Mouse (Mus musculus) CH12.LX (cell line): Measurements from ENCODE around the gene Hscb. TPM values are rescaled to one million over a fixed set of nuclear protein-coding genes. Genes with fewer than 3 reads are reported as not detected.

Experiments used
- DNase-seq: peaks from one replicate; pipeline ENCODE4 v3.0.0-alpha.2; 2013; ENCODE audit errors: extremely low read depth
- H3K27ac ChIP-seq: 2 replicates; pipeline ENCODE4 v1.5.1; 2012; ENCODE audit warnings: low read depth, mild to moderate bottlenecking, control low read depth, moderate library complexity; ENCODE audit not compliant: insufficient read depth
- H3K27me3 ChIP-seq: replicated peaks from 2 replicates; pipeline ENCODE3; 2012; ENCODE audit warnings: inconsistent platforms
- H3K36me3 ChIP-seq, 2 experiments: replicated peaks in 1 of 2; 2 replicates each; pipeline versions ENCODE3 to v1.6.1; 2012; ENCODE audit warnings: inconsistent platforms in 1 of 2, low read length in 1 of 2, mild to moderate bottlenecking in 1 of 2, mixed read lengths in 1 of 2, moderate library complexity in 1 of 2; ENCODE audit not compliant: control insufficient read depth in 1 of 2, insufficient read depth in 1 of 2
- H3K4me1 ChIP-seq, 2 experiments: 2 replicates each; pipeline ENCODE4 v1.6.1; 2012; ENCODE audit warnings: inconsistent platforms in 1 of 2, moderate library complexity in 1 of 2; ENCODE audit not compliant: insufficient read depth in 2 of 2, control insufficient read depth in 1 of 2
- H3K4me2 ChIP-seq: 2 replicates; pipeline ENCODE4 v1.6.1; 2012; ENCODE audit warnings: low read depth, mild to moderate bottlenecking, control low read depth; ENCODE audit not compliant: poor library complexity, insufficient read depth, severe bottlenecking
- H3K4me3 ChIP-seq, 3 experiments: fragments of 150-350 bp in 1 of 3; sonication (generic) in 1 of 3; replicated peaks in 1 of 3; 2 replicates each; pipeline versions ENCODE3 to v1.5.1; 2011 to 2012; ENCODE audit warnings: low read depth in 2 of 3, low read length in 2 of 3, mild to moderate bottlenecking in 2 of 3, moderate library complexity in 2 of 3, control low read depth in 1 of 3, improper control_type of control experiment in 1 of 3, inconsistent platforms in 1 of 3, mixed read lengths in 1 of 3; ENCODE audit not compliant: poor library complexity in 1 of 3
- H3K79me2 ChIP-seq: replicated peaks from 2 replicates; pipeline ENCODE4 v1.6.1; 2012; ENCODE audit warnings: mild to moderate bottlenecking, moderate library complexity; ENCODE audit not compliant: control insufficient read depth, poor library complexity, insufficient read depth, severe bottlenecking; ENCODE audit errors: extremely low read depth
- H3K9ac ChIP-seq: 2 replicates; pipeline ENCODE4 v1.6.1; 2012; ENCODE audit warnings: low read depth, mild to moderate bottlenecking, control low read depth, moderate library complexity; ENCODE audit not compliant: insufficient read depth
- H3K9me3 ChIP-seq: replicated peaks from 2 replicates; pipeline ENCODE3; 2012; ENCODE audit warnings: low read length, inconsistent platforms, mixed read lengths
- CHD1 ChIP-seq: IDR thresholded peaks from 2 replicates; pipeline ENCODE4 v1.6.1; 2012; ENCODE audit warnings: low read depth, low read length, improper control_type of control experiment, inconsistent platforms
- CHD2 ChIP-seq: IDR thresholded peaks from 2 replicates; pipeline ENCODE4 v1.6.1; 2011; ENCODE audit warnings: low read length, improper control_type of control experiment
- ELF1 ChIP-seq: IDR thresholded peaks from 2 replicates; pipeline ENCODE4 v1.6.1; 2014; ENCODE audit warnings: low read depth, mild to moderate bottlenecking, inconsistent platforms, low read length, improper control_type of control experiment
- GABPA ChIP-seq: IDR thresholded peaks from 2 replicates; pipeline ENCODE4 v1.6.1; 2012; ENCODE audit warnings: low read depth, low read length, improper control_type of control experiment, inconsistent platforms; ENCODE audit not compliant: insufficient replicate concordance
- HCFC1 ChIP-seq: IDR thresholded peaks from 2 replicates; pipeline ENCODE4 v1.6.1; 2012; ENCODE audit warnings: low read depth, mild to moderate bottlenecking, inconsistent platforms, low read length, improper control_type of control experiment
- IRF4 ChIP-seq: IDR thresholded peaks from 2 replicates; pipeline ENCODE4 v1.6.1; 2014; ENCODE audit warnings: low read depth, mild to moderate bottlenecking, inconsistent platforms, low read length, improper control_type of control experiment
- JUN ChIP-seq: IDR thresholded peaks from 2 replicates; pipeline ENCODE4 v1.6.1; 2011; ENCODE audit warnings: low read depth, mild to moderate bottlenecking, low read length, improper control_type of control experiment, moderate library complexity; ENCODE audit not compliant: insufficient read depth
- MAFK ChIP-seq: IDR thresholded peaks from 2 replicates; pipeline ENCODE4 v1.6.1; 2011; ENCODE audit warnings: low read length, improper control_type of control experiment; ENCODE audit not compliant: insufficient replicate concordance
- MAX ChIP-seq: IDR thresholded peaks from 2 replicates; pipeline ENCODE4 v1.6.1; 2011; ENCODE audit warnings: low read length, improper control_type of control experiment
- MXI1 ChIP-seq: IDR thresholded peaks from 2 replicates; pipeline ENCODE4 v1.6.1; 2011; ENCODE audit warnings: mild to moderate bottlenecking, low read depth, low read length, improper control_type of control experiment
- MYC ChIP-seq: IDR thresholded peaks from 2 replicates; pipeline ENCODE4 v1.6.1; 2011; ENCODE audit warnings: low read depth, mild to moderate bottlenecking, improper control_type of control experiment, low read length
- NELFE ChIP-seq: IDR thresholded peaks from 2 replicates; pipeline ENCODE4 v1.6.1; 2011; ENCODE audit warnings: low read depth, low read length, improper control_type of control experiment
- PAX5 ChIP-seq: IDR thresholded peaks from 2 replicates; pipeline ENCODE4 v1.6.1; 2012; ENCODE audit warnings: low read length, inconsistent platforms, mixed read lengths
- POLR2A ChIP-seq: IDR thresholded peaks from 2 replicates; pipeline ENCODE4 v1.6.1; 2011; ENCODE audit warnings: low read depth, mild to moderate bottlenecking, improper control_type of control experiment, low read length
- POLR2AphosphoS2 ChIP-seq: IDR thresholded peaks from 2 replicates; pipeline ENCODE4 v1.6.1; 2011; ENCODE audit warnings: low read depth, low read length, improper control_type of control experiment
- RAD21 ChIP-seq: IDR thresholded peaks from 2 replicates; pipeline ENCODE4 v1.6.1; 2011; ENCODE audit warnings: low read depth, mild to moderate bottlenecking, low read length, improper control_type of control experiment, moderate library complexity
- SMC3 ChIP-seq: IDR thresholded peaks from 2 replicates; pipeline ENCODE4 v1.6.1; 2011; ENCODE audit warnings: low read depth, low read length, improper control_type of control experiment
- TBP ChIP-seq: conservative IDR thresholded peaks from 2 replicates; pipeline ENCODE4 v1.6.1; 2011; ENCODE audit warnings: low read depth, low read length, improper control_type of control experiment
- UBTF ChIP-seq: IDR thresholded peaks from 2 replicates; pipeline ENCODE4 v1.6.1; 2012; ENCODE audit warnings: low read depth, mild to moderate bottlenecking, inconsistent platforms, low read length, improper control_type of control experiment, moderate library complexity
- ZKSCAN1 ChIP-seq: IDR thresholded peaks from 2 replicates; pipeline ENCODE4 v1.6.1; 2012; ENCODE audit warnings: low read depth, inconsistent platforms, low read length, improper control_type of control experiment, borderline replicate concordance
- dilution Hi-C: fragments of 300-500 bp; cut with MboI; formaldehyde crosslinking; loops from 2 replicates; pipeline ENCODE4 v1.14.3; 2020; ENCODE audit warnings: low sequenced_read_pairs; ENCODE audit not compliant: extremely low pct_unique_long_range_greater_than_20kb, extremely low pct_ligation_motif_present
- in situ Hi-C: fragments of 300-500 bp; cut with MboI; formaldehyde crosslinking; loops from 3 replicates; pipeline ENCODE4 v1.14.3; 2019; ENCODE audit warnings: low sequenced_read_pairs, low pct_ligation_motif_present, low pct_unique_long_range_greater_than_20kb, mixed read lengths
- polyA plus RNA-seq: library from polyadenylated mRNA; unstranded; fragments of >175 nt; gene quantifications from 2 replicates; pipeline ENCODE4 v1.2.1, GENCODE M21; 2012; ENCODE audit warnings: low read depth; ENCODE audit not compliant: insufficient read length
- total RNA-seq, 2 experiments: library from RNA; depleted of rRNA; stranded (reverse); fragments of 300-350 nt in 1 of 2; fragments of >200 nt in 1 of 2; gene quantifications; 2 replicates each; pipeline ENCODE4 v1.2.3; 2012 to 2014

Hscb gene
- total and polyA plus RNA-seq, 3 experiments, result 28.2 to 64.0 (median 59.5) TPM

DNA sequence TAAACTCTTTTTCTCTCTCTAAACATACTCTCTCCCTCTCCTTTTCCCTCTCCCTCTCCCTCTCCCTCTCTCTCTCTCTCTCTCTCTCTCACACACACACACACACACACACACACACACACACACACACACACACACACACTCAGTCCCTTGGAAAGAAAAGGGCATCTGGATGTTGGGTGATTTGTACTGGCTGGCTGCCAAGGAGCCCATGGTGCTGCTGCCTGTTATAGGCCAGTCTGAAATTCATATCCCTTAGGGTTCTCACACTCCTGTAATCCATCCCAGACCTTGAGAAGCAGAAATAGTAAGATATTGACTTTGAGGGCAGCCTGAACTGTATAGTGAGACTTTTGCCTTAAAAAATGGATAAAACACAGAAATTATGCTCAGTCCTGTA lies 35.1 kb upstream of the Hscb start:
- in situ Hi-C loops (no loop called here), dilution Hi-C loops (no loop called here)
- Histone ChIP-seq H3K27ac (no peak overlapping the region), H3K27me3 (no peaks in the 10 kb centered on the region), H3K36me3 (peaks cover 35 to 65% of the 10 kb centered on the region in 2 experiments), H3K9ac (no peak overlapping the region), H3K9me3 (no peaks in the 10 kb centered on the region), H3K79me2 (no peaks in the 10 kb centered on the region), H3K4me1 (no peaks in the 10 kb centered on the region), H3K4me2 (no peak overlapping the region), H3K4me3 (no peak overlapping the region)
- DNase-seq, result no peak
- TF ChIP-seq UBTF, result no peak
- no peak for TF ChIP-seq POLR2AphosphoS2
- TF ChIP-seq RAD21, result no peak
- TF ChIP-seq CHD2, result no peak
- TF ChIP-seq HCFC1, result no peak
- TF ChIP-seq ELF1, result no peak
- no peak for TF ChIP-seq JUN
- TF ChIP-seq GABPA, result no peak
- TF ChIP-seq CHD1, result no peak
- no peak for TF ChIP-seq MYC
- TF ChIP-seq NELFE, result no peak

GRCm38 (mm10) chr5:110873160-110873559 lies 33.6 kb upstream of the Hscb start:
- no peak for DNase-seq
- Histone ChIP-seq H3K4me3 (no peak overlapping the region), H3K4me1 (no peaks in the 10 kb centered on the region), H3K9ac (no peak overlapping the region), H3K27me3 (no peaks in the 10 kb centered on the region), H3K9me3 (no peaks in the 10 kb centered on the region), H3K79me2 (no peaks in the 10 kb centered on the region), H3K27ac (no peak overlapping the region), H3K4me2 (no peak overlapping the region), H3K36me3 (peaks cover 38 to 78% of the 10 kb centered on the region in 2 experiments)
- no peak for TF ChIP-seq PAX5
- no peak for TF ChIP-seq MAX
- no peak for TF ChIP-seq POLR2A
- no peak for TF ChIP-seq RAD21
- TF ChIP-seq MXI1, result no peak
- TF ChIP-seq MAFK, result no peak
- TF ChIP-seq ZKSCAN1, result no peak
- no peak for TF ChIP-seq HCFC1
- no peak for TF ChIP-seq IRF4
- no peak for TF ChIP-seq SMC3
- no peak for TF ChIP-seq UBTF
- no peak for TF ChIP-seq NELFE
- TF ChIP-seq TBP, result no peak
- dilution Hi-C loops (no loop called here), in situ Hi-C loops (no loop called here)
